Mouse (Mus musculus) cortical plate, adult 2 months (tissue): ENCODE measurements around the gene Hba-a2.

Experiments
- CTCF ChIP-seq: fragments of 200-500 bp; IDR thresholded peaks from 2 replicates; pipeline ENCODE4 v1.5.1; 2011; ENCODE audit warnings: mild to moderate bottlenecking, control low read depth, low read length; ENCODE audit not compliant: insufficient read depth; ENCODE audit errors: extremely low read depth
- POLR2A ChIP-seq: fragments of 200-500 bp; IDR thresholded peaks from 2 replicates; pipeline ENCODE4 v1.6.1; 2011; ENCODE audit warnings: mild to moderate bottlenecking, low read length, control low read depth; ENCODE audit not compliant: insufficient read depth; ENCODE audit errors: extremely low read depth

- no peak for TF ChIP-seq CTCF
- TF ChIP-seq POLR2A = no peak
These were observed 18.4 kb upstream of the Hba-a2 start for GRCm38 (mm10) chr11:32277736-32278457.
